Mouse (Mus musculus) brain, embryonic 18.5 days (tissue): ENCODE measurements at regions not wholly inside any gene's neighbourhood (a gene's known extent, or its start where the extent isn't known, plus 50 kb on each side); places are given as distances from the start of the nearest gene placed in this dataset.
A peak's percentile ranks its signal among the peaks of the same experiment; 100 is the strongest.
"Not testable (repeated sequence)": the region's sequence is repeated elsewhere in the genome, so short reads cannot be mapped to it uniquely, and the experiment has no call there.

Source experiments
- DNase-seq: peaks from one replicate; pipeline ENCODE4 v3.0.0-alpha.2; 2012; ENCODE audit warnings: low read depth, low spot score

GRCm38 (mm10) chr11:7809741-7810140, 596.0 kb upstream of the Igfbp3 start:
- DNase-seq = no peak

- peak; percentile 12 for DNase-seq
Measured at GRCm38 (mm10) chr11:7796373-7796772, 582.6 kb upstream of the Igfbp3 start.

GRCm38 (mm10) chr11:7794206-7794605, 580.5 kb upstream of the Igfbp3 start:
- no peak for DNase-seq

GRCm38 (mm10) chr11:7780476-7781112, 566.9 kb upstream of the Igfbp3 start:
- no peak for DNase-seq

- not testable (repeated sequence) for DNase-seq
Measured at GRCm38 (mm10) chr11:7775361-7775760, 561.6 kb upstream of the Igfbp3 start.

- DNase-seq = no peak
Measured at GRCm38 (mm10) chr11:7765303-7765702, 551.6 kb upstream of the Igfbp3 start.

- no peak for DNase-seq
Measured at GRCm38 (mm10) chr11:7758862-7759467, 545.2 kb upstream of the Igfbp3 start.
